Mouse (Mus musculus) intestine, embryonic 14.5 days (tissue): ENCODE measurements at regions not wholly inside any gene's neighbourhood (a gene's known extent, or its start where the extent isn't known, plus 50 kb on each side); places are given as distances from the start of the nearest gene placed in this dataset.
A peak's percentile ranks its signal among the peaks of the same experiment; 100 is the strongest.

Experiments used
- ATAC-seq: fragments of 200-750 bp; cut with Nextera tagmentation; replicated peaks from 2 replicates; pipeline ENCODE4 v1.8.0; 2017; ENCODE audit warnings: low read depth, moderate number of reproducible peaks, moderate TSS enrichment, moderate library complexity; ENCODE audit not compliant: low FRiP score, low TSS enrichment
- DNase-seq: peaks from one replicate; pipeline ENCODE4 v3.0.0-alpha.2; 2018; ENCODE audit warnings: low spot score
- H3K27ac ChIP-seq: fragments of 300-500 bp; sonication (generic); 2 replicates; pipeline ENCODE4 v1.5.1; 2014; ENCODE audit warnings: low read depth, mild to moderate bottlenecking, control low read depth
- H3K27me3 ChIP-seq: fragments of 300-500 bp; sonication (generic); replicated peaks from 2 replicates; pipeline ENCODE4 v1.6.1; 2014; ENCODE audit warnings: low read length, control low read depth; ENCODE audit not compliant: control insufficient read depth, insufficient read depth
- H3K36me3 ChIP-seq: fragments of 300-500 bp; sonication (generic); 2 replicates; pipeline ENCODE4 v1.6.1; 2014; ENCODE audit warnings: low read length, control low read depth; ENCODE audit not compliant: control insufficient read depth, insufficient read depth
- H3K4me1 ChIP-seq: fragments of 300-500 bp; sonication (generic); replicated peaks from 2 replicates; pipeline ENCODE4 v1.6.1; 2014; ENCODE audit warnings: low read length, control low read depth, mixed read lengths; ENCODE audit not compliant: control insufficient read depth, insufficient read depth
- H3K4me2 ChIP-seq: fragments of 300-500 bp; sonication (generic); 2 replicates; pipeline ENCODE4 v1.6.1; 2014; ENCODE audit warnings: low read length
- H3K4me3 ChIP-seq: fragments of 300-500 bp; sonication (generic); 2 replicates; pipeline ENCODE4 v1.5.1; 2014; ENCODE audit warnings: low read depth, low read length, control low read depth, mixed read lengths
- H3K9ac ChIP-seq: fragments of 300-500 bp; sonication (generic); 2 replicates; pipeline ENCODE4 v1.6.1; 2014; ENCODE audit warnings: mild to moderate bottlenecking, low read length
- H3K9me3 ChIP-seq: fragments of 300-500 bp; sonication (generic); 2 replicates; pipeline ENCODE4 v1.6.1; 2016; ENCODE audit warnings: low read length, control low read depth; ENCODE audit not compliant: control insufficient read depth
- WGBS: fragments of 180-500 bp; shearing (Covaris S2); extraction: QIAGEN DNeasy Blood & Tissue Kit; methylation state at CpG from one replicate; pipeline ENCODE4 v1.1.7; 2014; 5-methylcytosine and 5-hydroxymethylcytosine counted together

- Histone ChIP-seq H3K4me1 (peaks cover 21% of the 10 kb centered on the region), H3K4me2 (no peak overlapping the region), H3K4me3 (no peak overlapping the region), H3K9ac (no peak overlapping the region), H3K36me3 (no peaks in the 10 kb centered on the region), H3K27ac (no peak overlapping the region), H3K27me3 (no peaks in the 10 kb centered on the region), H3K9me3 (no peaks in the 10 kb centered on the region)
- ATAC-seq (no peak), DNase-seq (peak; percentile 53)
- 54% methylated on average over 22 of the region's 22 CpGs for WGBS
Observed at GRCm38 (mm10) chr13:97825801-97826576, 65.6 kb upstream of the Gm10260 start.

GRCm38 (mm10) chr13:97825361-97825760 lies 64.9 kb upstream of the Gm10260 start:
- Histone ChIP-seq H3K4me1 (peaks cover 21% of the 10 kb centered on the region), H3K9ac (no peak overlapping the region), H3K4me3 (no peak overlapping the region), H3K4me2 (no peak overlapping the region), H3K27ac (no peak overlapping the region), H3K27me3 (no peaks in the 10 kb centered on the region), H3K36me3 (no peaks in the 10 kb centered on the region), H3K9me3 (no peaks in the 10 kb centered on the region)
- 65% methylated on average over 3 of the region's 3 CpGs for WGBS
- DNase-seq (peak; percentile 43), ATAC-seq (no peak)

GRCm38 (mm10) chr13:97824071-97824716 lies 63.8 kb upstream of the Gm10260 start:
- H3K27me3 ChIP-seq: no peaks in the 10 kb centered on the region
- H3K4me3 ChIP-seq: no peak overlapping the region
- H3K4me2 ChIP-seq: peak overlapping the region; percentile 47
- no peak overlapping the region for H3K27ac ChIP-seq
- no peaks in the 10 kb centered on the region for H3K9me3 ChIP-seq
- peaks cover 21% of the 10 kb centered on the region for H3K4me1 ChIP-seq
- no peaks in the 10 kb centered on the region for H3K36me3 ChIP-seq
- ATAC-seq (no peak), DNase-seq (peak; percentile 50)
- 38% methylated on average over 20 of the region's 20 CpGs for WGBS
- H3K9ac ChIP-seq: no peak overlapping the region

- Histone ChIP-seq H3K27ac (no peak overlapping the region), H3K4me2 (no peak overlapping the region), H3K4me3 (no peak overlapping the region), H3K9ac (no peak overlapping the region), H3K27me3 (no peaks in the 10 kb centered on the region), H3K4me1 (peaks cover 21% of the 10 kb centered on the region), H3K36me3 (no peaks in the 10 kb centered on the region), H3K9me3 (no peaks in the 10 kb centered on the region)
- DNase-seq (peak; percentile 32), ATAC-seq (no peak)
- WGBS: 47% methylated on average over 2 of the region's 2 CpGs
Observed at GRCm38 (mm10) chr13:97821630-97822029, 61.2 kb upstream of the Gm10260 start.

- DNase-seq (peak; percentile 32), ATAC-seq (no peak)
- peaks cover 16% of the 10 kb centered on the region for H3K4me1 ChIP-seq
- 80% methylated on average over 3 of the region's 3 CpGs for WGBS
- H3K9me3 ChIP-seq: no peaks in the 10 kb centered on the region
- no peak overlapping the region for H3K4me3 ChIP-seq
- H3K27ac ChIP-seq: no peak overlapping the region
- H3K27me3 ChIP-seq: no peaks in the 10 kb centered on the region
- no peak overlapping the region for H3K4me2 ChIP-seq
- H3K36me3 ChIP-seq: no peaks in the 10 kb centered on the region
- H3K9ac ChIP-seq: no peak overlapping the region
Observed at GRCm38 (mm10) chr13:97821011-97821410, 60.6 kb upstream of the Gm10260 start.

- Histone ChIP-seq H3K9me3 (no peaks in the 10 kb centered on the region), H3K4me3 (no peak overlapping the region), H3K36me3 (no peaks in the 10 kb centered on the region), H3K27ac (no peak overlapping the region), H3K4me2 (no peak overlapping the region), H3K27me3 (no peaks in the 10 kb centered on the region), H3K4me1 (0 out of 2 replicates have a peak, but pooled peaks cover 10% of the 10 kb centered on the region), H3K9ac (no peak overlapping the region)
- ATAC-seq: no peak
- peak; percentile 37 for DNase-seq
- WGBS: 90% methylated on average over 8 of the region's 8 CpGs
Observed at GRCm38 (mm10) chr13:97820401-97820800, 60.0 kb upstream of the Gm10260 start.

GRCm38 (mm10) chr13:97819036-97819435 lies 58.6 kb upstream of the Gm10260 start:
- WGBS: 87% methylated on average over 9 of the region's 9 CpGs
- ATAC-seq (no peak), DNase-seq (peak; percentile 12)
- H3K4me3 ChIP-seq: no peak overlapping the region
- no peak overlapping the region for H3K9ac ChIP-seq
- H3K27ac ChIP-seq: no peak overlapping the region
- H3K9me3 ChIP-seq: no peaks in the 10 kb centered on the region
- 0 out of 2 replicates have a peak, but pooled peaks cover 2% of the 10 kb centered on the region for H3K4me1 ChIP-seq
- H3K36me3 ChIP-seq: no peaks in the 10 kb centered on the region
- no peak overlapping the region for H3K4me2 ChIP-seq
- no peaks in the 10 kb centered on the region for H3K27me3 ChIP-seq

- Histone ChIP-seq H3K9ac (no peak overlapping the region), H3K36me3 (no peaks in the 10 kb centered on the region), H3K4me2 (no peak overlapping the region), H3K27ac (no peak overlapping the region), H3K27me3 (no peaks in the 10 kb centered on the region), H3K4me1 (no peaks in the 10 kb centered on the region), H3K4me3 (no peak overlapping the region), H3K9me3 (no peaks in the 10 kb centered on the region)
- peak; percentile 32 for DNase-seq
- no peak for ATAC-seq
- WGBS: 77% methylated on average over 3 of the region's 3 CpGs
Observed at GRCm38 (mm10) chr13:97816923-97817322, 56.5 kb upstream of the Gm10260 start.
